Mouse (Mus musculus): ENCODE measurements at regions not wholly inside any gene's neighbourhood (a gene's known extent, or its start where the extent isn't known, plus 50 kb on each side); places are given as distances from the start of the nearest gene placed in this dataset.

GRCm38 (mm10) chr13:107639620-107640019 is 404.6 kb upstream of the Smim15 start:
- no peak for DNase-seq

- no peak for DNase-seq
These were observed 407.0 kb upstream of the Smim15 start for GRCm38 (mm10) chr13:107637269-107637668.

GRCm38 (mm10) chr13:107635114-107635513 is 409.1 kb upstream of the Smim15 start:
- no peak for DNase-seq

- DNase-seq = no peak
These were observed 417.2 kb upstream of the Smim15 start for GRCm38 (mm10) chr13:107627073-107627472.

- DNase-seq = no peak
These were observed 417.6 kb upstream of the Smim15 start for GRCm38 (mm10) chr13:107626670-107627069.

- DNase-seq = no peak
These were observed 422.9 kb upstream of the Smim15 start for GRCm38 (mm10) chr13:107621337-107621736.

GRCm38 (mm10) chr13:107620887-107621286 is 423.4 kb upstream of the Smim15 start:
- no peak for DNase-seq

GRCm38 (mm10) chr13:107620210-107620609 is 424.0 kb upstream of the Smim15 start:
- DNase-seq = no peak

- DNase-seq = no peak
These were observed 424.8 kb upstream of the Smim15 start for GRCm38 (mm10) chr13:107619430-107619927.

- no peak for DNase-seq
These were observed 425.3 kb upstream of the Smim15 start for GRCm38 (mm10) chr13:107618796-107619429.

GRCm38 (mm10) chr13:107618369-107618771 is 425.9 kb upstream of the Smim15 start:
- DNase-seq = no peak

GRCm38 (mm10) chr13:107617582-107617981 is 426.7 kb upstream of the Smim15 start:
- no peak for DNase-seq

- DNase-seq = peak; percentile 20
These were observed 427.5 kb upstream of the Smim15 start for GRCm38 (mm10) chr13:107616775-107617174.

- no peak for DNase-seq
These were observed 435.2 kb upstream of the Smim15 start for GRCm38 (mm10) chr13:107608996-107609503.

GRCm38 (mm10) chr13:107607294-107607693 is 437.0 kb upstream of the Smim15 start:
- no peak for DNase-seq

- no peak for DNase-seq
These were observed 442.1 kb upstream of the Smim15 start for GRCm38 (mm10) chr13:107602149-107602548.

- no peak for DNase-seq
These were observed 443.2 kb upstream of the Smim15 start for GRCm38 (mm10) chr13:107601132-107601439.

- no peak for DNase-seq
These were observed 443.7 kb upstream of the Smim15 start for GRCm38 (mm10) chr13:107600331-107601131.

- no peak for DNase-seq
These were observed 445.1 kb upstream of the Smim15 start for GRCm38 (mm10) chr13:107599094-107599644.

GRCm38 (mm10) chr13:107598391-107598790 is 445.9 kb upstream of the Smim15 start:
- no peak for DNase-seq

- no peak for DNase-seq
These were observed 447.0 kb upstream of the Smim15 start for GRCm38 (mm10) chr13:107597217-107597616.

- no peak for DNase-seq
These were observed 448.1 kb upstream of the Smim15 start for GRCm38 (mm10) chr13:107596183-107596582.

GRCm38 (mm10) chr13:107588399-107589002 is 455.7 kb upstream of the Smim15 start:
- DNase-seq = no peak
